Mouse (Mus musculus) neural tube, embryonic 13.5 days (tissue): Measurements from ENCODE around the gene Ripor3. TPM values are rescaled to one million over a fixed set of nuclear protein-coding genes. Genes with fewer than 3 reads are reported as not detected.

Experiments used
- ATAC-seq: fragments of 200-750 bp; cut with Nextera tagmentation; 2 replicates; pipeline ENCODE4 v1.8.0; 2017; ENCODE audit warnings: low read depth, mild to moderate bottlenecking, moderate TSS enrichment, moderate library complexity
- H3K27ac ChIP-seq: fragments of 300-500 bp; sonication (generic); replicated peaks from 2 replicates; pipeline ENCODE4 v1.5.1; 2015; ENCODE audit warnings: moderate library complexity, mild to moderate bottlenecking, inconsistent platforms
- H3K27me3 ChIP-seq: fragments of 300-500 bp; sonication (generic); 2 replicates; pipeline ENCODE4 v1.6.1; 2015; ENCODE audit warnings: mild to moderate bottlenecking, inconsistent platforms
- H3K36me3 ChIP-seq: fragments of 300-500 bp; sonication (generic); 2 replicates; pipeline ENCODE4 v1.6.1; 2015; ENCODE audit warnings: mild to moderate bottlenecking, inconsistent platforms
- H3K4me1 ChIP-seq: fragments of 300-500 bp; sonication (generic); replicated peaks from 2 replicates; pipeline ENCODE4 v1.6.1; 2015; ENCODE audit warnings: inconsistent platforms
- H3K4me2 ChIP-seq: fragments of 300-500 bp; sonication (generic); 2 replicates; pipeline ENCODE4 v1.6.1; 2015; ENCODE audit warnings: inconsistent platforms, mild to moderate bottlenecking, moderate library complexity
- H3K4me3 ChIP-seq: fragments of 300-500 bp; sonication (generic); 2 replicates; pipeline ENCODE4 v1.5.1; 2015; ENCODE audit warnings: mild to moderate bottlenecking, inconsistent platforms
- H3K9ac ChIP-seq: fragments of 300-500 bp; sonication (generic); 2 replicates; pipeline ENCODE4 v1.6.1; 2015; ENCODE audit warnings: moderate library complexity, mild to moderate bottlenecking, inconsistent platforms
- H3K9me3 ChIP-seq: fragments of 300-500 bp; sonication (generic); 2 replicates; pipeline ENCODE4 v1.6.1; 2016; ENCODE audit warnings: inconsistent platforms
- WGBS: fragments of 180-500 bp; shearing (Covaris S2); methylation state at CpG from one replicate; pipeline ENCODE4 v1.1.7; 2015; 5-methylcytosine and 5-hydroxymethylcytosine counted together
- polyA plus RNA-seq: library from polyadenylated mRNA; unstranded; fragments of >200 nt; fragmentation: Nextera tagmentation; extraction: Ambion mirVana; gene quantifications from 2 replicates; pipeline ENCODE4 v1.2.1, GENCODE M21; 2015

The Ripor3 gene
- polyA plus RNA-seq, 1 experiment from 2014 or later = 0.61 TPM

DNA sequence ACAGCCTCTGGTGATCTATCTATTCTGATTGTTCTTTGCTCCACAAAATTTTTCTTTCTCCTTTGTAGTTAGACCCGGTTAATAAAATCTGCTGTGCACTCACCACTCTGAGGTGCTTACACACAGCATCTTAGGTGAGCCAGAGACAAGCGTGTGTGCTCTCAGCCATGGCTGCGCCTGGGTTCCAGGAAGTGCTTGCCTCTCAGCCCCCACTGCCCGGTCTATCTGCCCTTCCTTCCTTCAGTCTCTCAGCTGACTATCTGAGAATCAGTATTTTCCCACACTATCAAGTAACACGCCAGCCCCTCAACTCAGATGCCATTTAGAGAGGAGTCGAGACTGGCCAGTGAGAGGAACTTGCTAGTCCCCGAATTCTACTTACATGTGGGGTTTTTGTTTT is 50.4 kb downstream of the Ripor3 start:
- no peak for ATAC-seq
- Histone ChIP-seq H3K9ac (peak overlapping the region; percentile 41; the same call in 1 of the 2 replicates), H3K4me1 (peaks cover 45% of the 10 kb centered on the region), H3K4me3 (no peak overlapping the region), H3K4me2 (no peak overlapping the region), H3K27me3 (no peaks in the 10 kb centered on the region), H3K36me3 (peaks cover 20% of the 10 kb centered on the region), H3K27ac (0 out of 2 replicates have a peak overlapping the region, but pooled peaks have one; percentile 4), H3K9me3 (no peaks in the 10 kb centered on the region)
- WGBS = 82% methylated on average over 7 of the region's 7 CpGs

DNA sequence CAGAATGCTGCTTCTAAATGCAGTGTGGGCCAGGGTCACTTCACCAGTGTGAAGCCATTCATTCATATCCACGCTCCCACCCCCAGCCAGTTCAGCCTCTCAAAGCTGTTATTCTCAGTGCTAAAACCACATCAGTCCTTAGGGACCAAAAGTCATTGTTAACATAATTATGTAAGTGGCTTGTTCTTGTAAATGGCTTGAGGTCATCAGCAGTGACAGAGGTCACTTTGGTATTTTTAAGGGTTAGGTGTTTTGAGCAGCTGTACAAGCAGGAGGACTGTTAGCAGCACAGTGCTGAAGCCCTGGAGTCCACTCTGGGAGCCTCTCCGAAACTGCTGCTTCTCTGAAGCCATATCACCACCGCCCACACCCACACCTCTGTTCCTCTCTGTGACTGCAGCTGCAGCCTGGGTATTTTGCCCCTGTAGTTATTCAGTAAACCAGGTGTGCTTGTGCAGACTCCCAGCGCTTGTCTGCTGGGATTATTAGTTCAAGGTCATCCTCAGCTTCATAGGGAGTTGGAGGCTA is 51.0 kb downstream of the Ripor3 start:
- H3K4me2 ChIP-seq = no peak overlapping the region
- H3K27ac ChIP-seq = no peak overlapping the region; the same call in 1 of the 2 replicates
- WGBS = 78% methylated on average over 4 of the region's 4 CpGs
- no peaks in the 10 kb centered on the region for H3K9me3 ChIP-seq
- no peak for ATAC-seq
- peaks cover 14% of the 10 kb centered on the region for H3K36me3 ChIP-seq
- H3K4me1 ChIP-seq = peaks cover 45% of the 10 kb centered on the region
- no peaks in the 10 kb centered on the region for H3K27me3 ChIP-seq
- no peak overlapping the region for H3K9ac ChIP-seq
- no peak overlapping the region for H3K4me3 ChIP-seq

DNA sequence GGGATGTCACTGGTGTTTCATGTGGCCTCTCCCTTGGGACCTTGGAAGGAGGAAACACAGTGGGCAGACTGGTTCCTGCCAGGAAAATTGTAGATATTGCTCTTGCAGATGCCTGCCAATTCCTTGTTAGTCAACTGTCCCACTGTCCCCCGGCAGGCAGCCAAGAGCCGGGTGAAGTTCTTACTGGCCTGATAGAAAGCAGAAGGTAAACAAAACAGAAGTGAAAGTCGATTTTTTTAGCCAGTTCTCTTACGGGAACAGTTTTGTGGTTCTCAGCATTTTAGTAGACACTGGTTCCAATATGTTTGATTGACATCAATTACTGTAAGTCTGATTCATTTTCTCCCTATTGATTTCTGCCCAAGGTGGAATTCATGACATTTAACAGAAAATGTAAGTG is 51.6 kb downstream of the Ripor3 start:
- Histone ChIP-seq H3K27ac (0 out of 2 replicates have a peak overlapping the region, but pooled peaks have one; percentile 43), H3K4me3 (no peak overlapping the region), H3K4me1 (peaks cover 45% of the 10 kb centered on the region), H3K9me3 (no peaks in the 10 kb centered on the region), H3K4me2 (no peak overlapping the region), H3K27me3 (no peaks in the 10 kb centered on the region), H3K36me3 (peaks cover 8% of the 10 kb centered on the region), H3K9ac (no peak overlapping the region)
- ATAC-seq = no peak
- 70% methylated on average over 4 of the region's 4 CpGs for WGBS

- no peak overlapping the region for H3K9ac ChIP-seq
- H3K27me3 ChIP-seq = no peaks in the 10 kb centered on the region
- H3K27ac ChIP-seq = peak overlapping the region; percentile 43; the same call in 1 of the 2 replicates
- no peak overlapping the region for H3K4me2 ChIP-seq
- WGBS = 53% methylated on average over 5 of the region's 5 CpGs
- no peak overlapping the region for H3K4me3 ChIP-seq
- no peaks in the 10 kb centered on the region for H3K9me3 ChIP-seq
- 0 out of 2 replicates have a peak, but pooled peaks cover 4% of the 10 kb centered on the region for H3K36me3 ChIP-seq
- no peak for ATAC-seq
- peaks cover 45% of the 10 kb centered on the region for H3K4me1 ChIP-seq
These were observed 52.2 kb downstream of the Ripor3 start for GRCm38 (mm10) chr2:167958082-167958788.

DNA sequence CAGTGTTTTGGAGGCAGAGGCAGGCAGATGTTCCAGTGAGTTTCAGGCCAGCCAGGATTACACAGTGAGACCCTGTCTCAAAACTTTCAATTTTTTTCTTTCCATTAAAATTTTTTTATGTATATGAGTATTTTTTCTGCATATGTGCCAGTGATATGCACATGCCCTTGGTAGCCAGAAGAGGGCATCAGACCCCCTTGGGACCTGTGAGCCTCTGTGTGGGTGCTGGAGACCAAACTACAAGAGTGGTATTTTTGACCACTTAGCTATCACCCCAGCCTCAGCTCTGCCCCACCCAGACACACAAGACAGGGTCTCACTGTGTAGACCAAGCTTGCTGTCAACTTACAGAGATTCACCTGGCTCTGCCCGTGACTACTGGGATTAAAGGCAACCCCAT is 52.9 kb downstream of the Ripor3 start:
- Histone ChIP-seq H3K4me2 (no peak overlapping the region), H3K36me3 (0 out of 2 replicates have a peak, but pooled peaks cover 2% of the 10 kb centered on the region), H3K9ac (no peak overlapping the region), H3K27ac (no peak overlapping the region), H3K4me1 (peaks cover 43% of the 10 kb centered on the region), H3K27me3 (no peaks in the 10 kb centered on the region), H3K9me3 (no peaks in the 10 kb centered on the region), H3K4me3 (no peak overlapping the region)
- no peak for ATAC-seq
- WGBS = 95% methylated on average over 1 of the region's 1 CpGs

DNA sequence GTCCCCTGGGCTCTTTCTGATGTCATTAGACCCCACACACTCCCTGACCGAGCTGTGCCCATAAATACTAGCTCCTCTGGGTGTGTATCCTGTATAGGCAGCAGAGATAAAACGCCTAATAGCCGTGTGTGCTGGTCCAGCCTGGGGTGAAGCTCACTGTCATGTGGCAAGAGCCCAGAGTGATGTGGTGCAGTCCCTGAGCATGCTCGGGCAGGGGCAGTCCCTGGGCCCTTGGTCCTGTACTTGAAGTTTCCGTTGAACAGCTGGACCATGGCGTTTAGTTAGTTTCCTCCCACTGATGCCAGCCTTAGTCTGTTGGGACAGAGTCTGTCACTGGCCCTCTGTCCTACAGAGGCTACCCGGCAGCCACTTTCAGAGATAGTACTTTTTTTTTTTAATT is 55.5 kb downstream of the Ripor3 start:
- 79% methylated on average over 7 of the region's 7 CpGs for WGBS
- Histone ChIP-seq H3K36me3 (no peaks in the 10 kb centered on the region), H3K4me1 (peaks cover 43% of the 10 kb centered on the region), H3K27me3 (no peaks in the 10 kb centered on the region), H3K4me3 (no peak overlapping the region), H3K9me3 (no peaks in the 10 kb centered on the region), H3K4me2 (no peak overlapping the region), H3K9ac (no peak overlapping the region), H3K27ac (no peak overlapping the region)
- ATAC-seq = no peak

GRCm38 (mm10) chr2:167953819-167954218 is 56.6 kb downstream of the Ripor3 start:
- Histone ChIP-seq H3K27me3 (no peaks in the 10 kb centered on the region), H3K36me3 (no peaks in the 10 kb centered on the region), H3K4me3 (no peak overlapping the region), H3K4me2 (no peak overlapping the region), H3K9me3 (no peaks in the 10 kb centered on the region), H3K4me1 (peaks cover 44% of the 10 kb centered on the region), H3K9ac (no peak overlapping the region), H3K27ac (no peak overlapping the region)
- ATAC-seq = no peak
- WGBS = 91% methylated on average over 10 of the region's 10 CpGs

DNA sequence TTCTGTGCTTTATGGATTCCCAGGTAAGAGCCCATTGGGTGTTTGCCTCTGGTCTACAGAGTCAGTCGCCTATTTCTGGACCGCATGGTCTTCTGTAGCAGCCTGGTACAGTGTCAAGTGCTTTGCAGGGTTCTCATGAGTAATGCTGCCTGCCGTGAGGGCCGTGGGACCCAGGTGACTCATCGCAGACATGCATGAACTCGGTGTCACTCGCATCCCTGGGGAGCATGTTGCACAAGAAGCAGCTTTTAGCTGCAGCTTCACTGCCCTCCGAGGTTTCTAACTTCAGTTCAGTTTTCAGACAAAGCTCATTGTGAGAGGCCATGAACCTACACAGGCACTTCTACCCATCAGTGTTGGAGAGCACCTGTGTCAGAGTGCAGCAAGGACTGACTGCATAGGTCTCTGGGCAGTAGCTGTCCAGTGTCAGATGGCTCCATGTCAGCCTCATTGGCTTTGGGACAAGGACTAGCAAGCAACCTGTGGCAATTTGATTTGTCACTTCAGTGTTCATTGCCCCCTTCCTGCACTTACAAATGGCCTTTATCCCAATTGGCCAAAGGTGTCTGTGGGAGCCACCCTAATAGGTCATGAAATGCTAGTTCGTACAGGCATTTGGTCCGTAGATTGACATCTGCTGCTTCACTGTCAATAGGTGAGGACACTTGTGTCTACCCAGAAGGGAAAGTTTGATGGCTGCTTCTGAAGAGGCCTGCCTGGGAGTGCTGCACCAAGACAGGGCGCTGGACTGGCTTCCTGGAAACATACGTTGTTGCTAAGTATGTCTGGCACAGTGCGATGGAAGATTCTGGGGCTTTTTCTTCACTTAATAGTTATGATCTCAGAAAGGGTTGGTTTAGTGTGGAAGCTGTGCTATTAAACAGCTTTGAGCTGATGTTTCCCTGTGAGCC is 58.9 kb downstream of the Ripor3 start:
- H3K9ac ChIP-seq = no peak overlapping the region
- ATAC-seq = no peak
- H3K27ac ChIP-seq = no peak overlapping the region
- H3K36me3 ChIP-seq = no peaks in the 10 kb centered on the region
- H3K9me3 ChIP-seq = no peaks in the 10 kb centered on the region
- no peak overlapping the region for H3K4me3 ChIP-seq
- WGBS = 83% methylated on average over 13 of the region's 13 CpGs
- H3K4me1 ChIP-seq = peaks cover 45% of the 10 kb centered on the region
- H3K27me3 ChIP-seq = no peaks in the 10 kb centered on the region
- no peak overlapping the region for H3K4me2 ChIP-seq

- WGBS = 87% methylated on average over 6 of the region's 6 CpGs
- Histone ChIP-seq H3K4me2 (no peak overlapping the region), H3K9ac (no peak overlapping the region), H3K27ac (no peak overlapping the region), H3K36me3 (no peaks in the 10 kb centered on the region), H3K4me1 (peaks cover 47% of the 10 kb centered on the region), H3K9me3 (no peaks in the 10 kb centered on the region), H3K27me3 (no peaks in the 10 kb centered on the region), H3K4me3 (no peak overlapping the region)
- ATAC-seq = no peak
These were observed 59.7 kb downstream of the Ripor3 start for GRCm38 (mm10) chr2:167950681-167951080.

GRCm38 (mm10) chr2:167949808-167950207 is 60.6 kb downstream of the Ripor3 start:
- no peak overlapping the region for H3K27ac ChIP-seq
- 71% methylated on average over 2 of the region's 2 CpGs for WGBS
- H3K4me3 ChIP-seq = no peak overlapping the region
- 0 out of 2 replicates have a peak overlapping the region, but pooled peaks have one; percentile 31 for H3K9ac ChIP-seq
- peaks cover 56% of the 10 kb centered on the region for H3K4me1 ChIP-seq
- no peaks in the 10 kb centered on the region for H3K27me3 ChIP-seq
- no peak overlapping the region for H3K4me2 ChIP-seq
- no peak for ATAC-seq
- H3K9me3 ChIP-seq = no peaks in the 10 kb centered on the region
- H3K36me3 ChIP-seq = no peaks in the 10 kb centered on the region

DNA sequence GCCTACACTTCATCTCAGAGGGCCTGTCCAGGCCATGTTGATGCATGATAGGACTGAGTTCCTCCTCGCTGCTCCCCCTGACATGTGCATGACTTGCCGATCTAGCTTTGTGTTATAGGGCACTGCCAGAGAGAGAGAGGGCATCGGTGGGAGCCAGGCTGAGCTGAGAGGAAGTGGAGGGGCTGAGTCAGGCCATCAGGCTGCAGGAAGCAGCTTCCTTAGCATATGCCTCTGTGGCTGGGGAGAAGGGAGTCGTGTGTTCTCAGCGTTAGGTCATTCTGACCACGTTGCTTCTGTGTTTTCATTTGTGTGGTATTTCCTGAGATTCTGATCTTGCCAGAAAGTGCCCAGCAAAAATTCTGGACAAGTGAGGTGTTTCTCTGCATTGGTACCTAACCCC is 61.2 kb downstream of the Ripor3 start:
- Histone ChIP-seq H3K27me3 (no peaks in the 10 kb centered on the region), H3K4me3 (no peak overlapping the region), H3K4me2 (no peak overlapping the region), H3K9me3 (no peaks in the 10 kb centered on the region), H3K27ac (no peak overlapping the region), H3K36me3 (no peaks in the 10 kb centered on the region), H3K9ac (0 out of 2 replicates have a peak overlapping the region, but pooled peaks have one; percentile 31), H3K4me1 (peaks cover 62% of the 10 kb centered on the region)
- no peak for ATAC-seq
- WGBS = 73% methylated on average over 6 of the region's 6 CpGs

- peaks cover 69% of the 10 kb centered on the region for H3K4me1 ChIP-seq
- H3K9me3 ChIP-seq = no peaks in the 10 kb centered on the region
- no peak overlapping the region for H3K4me3 ChIP-seq
- H3K27me3 ChIP-seq = no peaks in the 10 kb centered on the region
- H3K36me3 ChIP-seq = no peaks in the 10 kb centered on the region
- H3K4me2 ChIP-seq = no peak overlapping the region
- no peak overlapping the region; the same call in 1 of the 2 replicates for H3K27ac ChIP-seq
- no peak for ATAC-seq
- WGBS = 83% methylated on average over 13 of the region's 13 CpGs
- no peak overlapping the region for H3K9ac ChIP-seq
These were observed 61.9 kb downstream of the Ripor3 start for GRCm38 (mm10) chr2:167948557-167948956.
